Mouse (Mus musculus) ovary, postnatal 10 days (tissue): ENCODE measurements around the gene Ybey.

ENCODE experiments used
- DNase-seq: peaks from one replicate; pipeline ENCODE4 v3.0.0; 2022; ENCODE audit warnings: low spot score

Ybey gene

GRCm38 (mm10) chr10:76468203-76469162 lies at the start of gene Ybey, which contains the start of gene Mcm3ap:
Gene Ybey, minus strand, starts transcription at chr10:76469114.
Gene Mcm3ap, plus strand, starts transcription at chr10:76468927.
- DNase-seq = peak; percentile 66

- peak; percentile 68 for DNase-seq
Observed at GRCm38 (mm10) chr10:76512965-76513583, 44.2 kb upstream of the Ybey start.

DNA sequence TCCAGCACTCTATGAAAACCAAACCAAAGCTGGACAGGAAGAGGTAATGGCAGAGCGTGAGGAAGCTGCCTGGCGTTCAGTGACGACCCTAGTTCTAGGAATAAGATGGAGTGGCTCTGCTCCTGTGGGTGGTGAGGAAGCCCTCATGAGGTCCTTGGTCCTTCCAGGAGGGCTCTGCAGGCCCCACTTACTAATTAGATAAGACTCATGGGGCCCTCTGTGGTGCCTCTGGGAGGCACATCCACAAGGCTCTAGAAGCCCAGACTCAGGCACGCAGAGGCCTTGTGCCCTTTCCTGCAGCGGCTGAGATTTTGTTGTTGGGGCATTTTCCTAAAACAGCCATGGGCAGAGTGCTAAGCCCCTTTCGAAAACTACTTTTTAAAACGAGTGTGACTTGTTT lies 37.0 kb upstream of the Ybey start:
- no peak for DNase-seq

- DNase-seq = no peak
Observed at GRCm38 (mm10) chr10:76504271-76504943, 35.5 kb upstream of the Ybey start.

GRCm38 (mm10) chr10:76497522-76497921 lies 28.6 kb upstream of the Ybey start:
- DNase-seq = no peak

DNA sequence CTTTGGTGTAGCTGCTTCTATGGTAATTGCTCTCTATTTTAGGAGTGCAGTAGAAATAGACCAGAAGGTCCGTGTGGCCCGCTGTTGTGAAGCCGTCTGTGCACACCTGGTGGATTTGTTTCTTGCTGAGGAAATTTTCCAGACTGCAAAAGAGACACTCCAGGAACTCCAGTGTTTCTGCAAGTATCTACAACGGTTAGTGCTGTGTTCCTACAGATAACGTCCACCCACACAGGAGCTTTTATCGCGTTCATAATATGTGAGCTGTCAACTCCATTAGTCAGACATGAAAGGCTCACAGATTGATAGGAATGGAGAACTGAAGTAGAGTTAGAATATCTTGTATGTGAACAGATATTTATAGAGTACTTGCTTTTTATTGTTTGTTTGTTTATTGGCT lies 27.5 kb upstream of the Ybey start:
- no peak for DNase-seq

DNA sequence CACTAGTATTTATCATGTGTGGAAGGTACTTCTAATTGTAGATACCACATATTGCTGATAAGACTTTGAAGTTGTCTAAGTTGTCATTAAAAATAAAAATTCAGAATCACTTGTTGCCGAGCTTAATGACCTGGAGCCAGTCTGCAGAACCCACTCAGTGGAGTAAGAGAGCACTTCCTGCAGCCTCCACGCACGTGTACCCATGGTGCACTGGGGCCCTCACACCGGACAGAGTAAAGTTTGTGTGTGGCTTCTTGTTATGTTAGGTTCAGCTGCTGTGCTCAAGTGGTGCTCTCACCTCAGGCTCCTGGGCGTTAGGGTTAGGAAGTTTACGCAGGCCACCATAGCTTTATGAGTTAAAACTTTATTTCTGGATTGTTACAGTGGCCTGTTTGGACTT lies 26.6 kb upstream of the Ybey start:
- no peak for DNase-seq

GRCm38 (mm10) chr10:76493527-76493926 lies 24.6 kb upstream of the Ybey start:
- DNase-seq = no peak

GRCm38 (mm10) chr10:76489205-76489604 lies 20.3 kb upstream of the Ybey start:
- no peak for DNase-seq

DNA sequence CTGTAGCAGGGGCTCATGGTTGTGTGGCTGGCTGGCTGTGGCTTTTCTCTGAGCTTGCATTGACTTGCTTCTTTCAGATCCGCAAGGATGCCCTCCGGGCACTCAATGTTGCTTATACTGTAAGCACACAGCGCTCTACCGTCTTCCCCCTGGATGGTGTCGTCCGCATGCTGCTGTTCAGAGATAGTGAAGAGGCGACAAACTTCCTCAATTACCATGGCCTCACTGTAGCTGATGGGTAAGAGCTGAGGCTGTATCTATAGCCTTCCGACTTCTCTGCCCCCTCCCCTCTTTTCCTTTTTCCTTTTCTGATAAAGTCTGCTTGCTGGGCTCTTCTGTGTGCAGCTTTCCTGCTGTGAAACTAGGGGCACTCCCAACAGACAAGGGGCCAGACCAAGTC lies 19.4 kb upstream of the Ybey start:
- no peak for DNase-seq

DNA sequence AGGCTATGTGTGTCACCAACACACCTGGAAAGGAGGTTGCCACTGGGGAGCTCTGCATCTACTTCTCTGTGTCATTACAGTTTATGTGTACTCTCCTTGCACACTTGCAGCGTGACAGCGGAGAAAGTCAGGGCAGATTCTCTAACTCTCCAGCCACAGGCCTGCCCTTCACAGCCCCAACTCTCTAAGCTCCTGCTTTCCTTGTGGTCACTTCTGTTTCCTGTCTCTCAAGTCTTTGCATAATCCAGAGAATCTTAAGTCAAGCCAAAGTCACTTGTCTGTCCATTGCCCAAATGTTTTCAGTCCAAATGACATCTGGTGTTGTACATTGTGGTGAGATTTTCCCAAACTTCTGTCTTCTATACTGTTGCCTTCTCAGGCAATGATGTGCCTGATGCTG lies 17.4 kb upstream of the Ybey start:
- DNase-seq = no peak

DNA sequence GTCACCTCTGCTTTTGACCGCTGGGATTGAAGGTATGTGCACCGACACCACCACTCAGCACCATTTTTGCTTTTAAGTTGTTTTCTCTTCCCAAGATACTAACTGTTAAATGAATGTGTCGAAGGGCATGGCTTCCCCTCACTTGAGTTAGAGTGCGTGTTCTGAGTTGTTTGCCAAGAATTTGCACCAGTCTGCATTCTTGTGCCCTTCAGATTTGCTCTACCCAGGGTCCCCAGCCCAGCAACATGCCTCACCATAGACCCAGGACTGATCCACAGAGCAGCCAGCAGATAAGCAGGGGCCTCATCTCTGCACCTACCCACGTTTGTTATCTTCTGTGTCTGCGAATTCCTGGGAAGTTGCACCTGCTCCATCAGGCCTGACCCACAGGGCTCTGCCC lies 12.6 kb upstream of the Ybey start:
- no peak for DNase-seq

- no peak for DNase-seq
Observed at GRCm38 (mm10) chr10:76480851-76481250, 11.9 kb upstream of the Ybey start.

DNA sequence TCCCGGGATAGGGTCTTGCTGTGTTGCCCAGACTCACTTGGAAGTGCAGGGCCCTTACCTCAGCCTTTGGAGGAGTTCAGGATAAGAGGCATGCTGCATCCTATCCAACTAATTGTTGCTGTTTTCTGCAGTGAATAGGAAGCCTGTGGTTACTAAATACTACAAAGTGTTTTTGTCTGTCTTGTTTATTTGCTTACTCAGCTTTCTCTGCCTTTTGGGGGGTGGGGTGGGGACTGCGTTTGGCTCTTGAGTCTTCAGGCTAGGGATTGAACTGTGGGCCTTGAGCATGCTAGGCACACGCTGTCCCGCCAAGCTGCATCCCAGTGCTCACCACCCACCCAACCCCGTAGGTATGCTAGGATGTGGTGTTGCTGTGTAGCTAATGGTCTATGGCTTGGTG lies 4.8 kb upstream of the Ybey start:
- no peak for DNase-seq

- DNase-seq = no peak
Observed at GRCm38 (mm10) chr10:76462721-76463120, 6.2 kb downstream of the Ybey start.

DNA sequence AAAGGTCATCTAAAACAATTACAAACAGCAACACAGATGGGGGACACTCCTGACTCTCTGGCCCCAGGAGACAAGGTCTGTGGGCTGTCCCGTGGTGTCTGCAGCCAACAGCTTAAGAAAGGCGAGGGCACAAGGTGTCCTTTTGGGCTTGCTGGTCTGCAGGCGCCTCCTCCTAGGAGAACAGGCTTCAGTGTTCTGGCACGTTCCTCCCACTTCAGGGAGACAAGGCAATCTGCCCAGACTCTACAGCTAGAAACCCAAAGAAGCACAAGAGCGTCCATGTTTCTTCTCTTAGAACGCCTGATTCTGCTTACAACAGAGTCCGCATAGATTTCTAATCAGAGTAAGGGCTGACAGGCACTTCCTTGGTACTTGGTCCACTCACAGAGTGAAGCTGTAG lies 6.6 kb downstream of the Ybey start:
- no peak for DNase-seq

DNA sequence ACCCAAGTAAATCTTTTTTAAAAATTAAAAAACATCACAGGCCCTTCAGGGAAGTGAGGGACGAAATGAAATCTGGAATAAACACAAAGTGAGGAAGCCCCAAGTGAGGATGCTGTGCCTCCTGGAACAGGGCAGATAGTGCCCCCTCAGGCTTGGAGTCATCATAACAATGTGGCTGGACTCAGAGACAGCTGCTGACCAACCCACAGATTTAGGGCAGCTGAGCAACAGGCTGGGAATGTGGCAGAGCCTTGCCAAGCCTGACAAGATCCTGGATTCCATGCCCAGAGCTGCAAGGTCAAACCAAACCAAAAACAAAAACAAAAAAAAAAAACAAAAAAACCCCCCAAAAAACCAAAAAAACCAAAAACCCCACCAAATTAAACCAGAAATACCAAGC lies 7.7 kb downstream of the Ybey start:
- DNase-seq = no peak

DNA sequence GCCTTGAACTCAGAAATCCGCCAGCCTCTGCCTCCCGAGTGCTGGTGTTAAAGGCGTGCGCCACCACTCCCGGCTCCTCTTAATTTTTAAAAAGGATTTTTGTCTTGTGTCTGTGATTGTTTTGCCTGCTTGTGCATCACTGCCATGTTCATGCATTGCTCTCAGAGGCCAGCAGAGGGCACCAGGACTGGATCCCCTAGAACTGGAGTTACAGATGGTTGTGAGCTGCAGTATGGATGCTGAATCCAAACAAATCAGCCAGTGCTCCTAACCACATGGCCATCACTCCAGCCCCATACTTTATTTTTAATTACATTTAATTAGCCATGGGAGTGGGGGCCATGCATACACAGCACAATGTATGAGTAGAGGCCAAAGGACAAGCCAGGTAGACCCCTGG lies 13.6 kb downstream of the Ybey start:
- no peak for DNase-seq

GRCm38 (mm10) chr10:76448851-76449250 lies 20.1 kb downstream of the Ybey start, which contains the start of gene 2610028H24Rik:
Gene 2610028H24Rik, plus strand, starts transcription at chr10:76449081.
- DNase-seq = no peak

- DNase-seq = no peak
Observed at GRCm38 (mm10) chr10:76447406-76448229, 21.3 kb downstream of the Ybey start.

DNA sequence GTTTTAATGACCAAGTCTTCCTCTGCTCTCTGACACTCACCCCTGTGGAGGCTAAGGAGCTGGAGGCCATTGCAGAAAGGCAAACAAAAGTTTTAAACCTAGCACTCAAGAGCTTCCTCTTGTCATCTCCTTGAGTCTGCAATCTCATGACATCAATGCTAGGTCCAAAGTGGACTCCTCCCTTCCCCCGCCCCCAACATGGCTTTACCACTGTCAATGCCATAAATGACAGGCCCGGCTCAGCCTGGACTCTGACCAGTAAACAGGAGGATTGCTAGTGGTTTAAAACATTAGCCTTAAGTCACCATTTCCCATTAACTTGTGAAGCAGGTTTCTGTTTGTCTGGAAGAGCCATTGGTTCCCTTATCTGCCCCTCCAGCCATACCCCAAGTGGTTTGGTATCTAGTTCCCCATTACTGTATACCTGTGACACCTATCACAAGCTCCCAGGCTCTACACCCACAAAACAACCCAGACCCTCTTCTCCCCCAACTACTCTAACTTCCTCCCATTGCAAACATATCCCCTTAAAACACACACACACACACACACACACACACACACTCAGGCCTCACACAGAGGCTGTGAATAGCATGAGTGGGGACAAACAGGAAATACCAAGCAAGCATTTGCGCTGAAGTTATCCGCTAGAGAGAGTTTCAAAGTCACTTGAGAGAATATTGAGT lies 22.8 kb downstream of the Ybey start:
- DNase-seq = no peak
